Mouse (Mus musculus): Measurements from ENCODE around the gene Siah1a.

DNA sequence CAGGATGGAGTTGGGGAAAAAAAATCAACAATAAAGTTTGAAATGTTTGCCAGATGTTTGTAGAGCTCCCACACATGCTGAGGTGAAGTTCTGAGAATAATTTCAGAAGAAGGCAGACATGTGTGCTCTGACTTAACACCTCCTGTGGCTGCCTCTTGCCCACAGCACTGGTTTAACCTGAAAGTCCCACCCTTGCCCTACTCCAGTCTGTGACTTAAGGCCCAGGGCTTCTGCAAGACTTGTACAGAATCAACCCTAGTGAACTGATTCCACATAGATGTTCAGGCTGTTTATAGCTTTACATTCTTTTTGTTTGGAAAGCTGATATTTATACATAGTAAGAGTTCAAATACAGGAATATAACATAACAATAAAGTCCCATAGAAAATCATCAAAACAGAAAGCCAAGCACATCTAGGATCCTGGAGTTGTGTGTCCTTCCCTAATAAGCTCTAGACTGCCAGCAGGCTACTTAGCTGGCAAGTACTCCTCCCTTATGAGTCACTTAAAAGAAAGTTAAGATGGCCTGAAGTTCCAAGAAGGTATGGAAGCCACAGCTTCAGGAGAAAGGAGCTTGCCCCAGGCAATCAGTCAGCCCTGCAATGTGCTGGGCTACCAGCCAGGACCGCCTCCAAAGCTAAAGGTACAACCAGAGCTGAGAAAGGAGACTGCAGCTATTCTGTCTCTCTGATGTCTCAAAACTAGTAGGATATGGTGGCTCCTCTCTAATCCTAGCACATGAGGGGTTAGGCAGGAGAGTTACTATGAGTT, 24.4 kb upstream of the Siah1a start:
- TF ChIP-seq POLR2A (IDR thresholded peaks at IDR 0.05; ENCODE audit: control insufficient read depth, extremely low read depth, insufficient read depth, low read length, poor library complexity) (no peak), CTCF (IDR thresholded peaks at IDR 0.05; ENCODE audit: borderline replicate concordance, control insufficient read depth, extremely low read depth, insufficient read depth, low read length, poor library complexity) (no peak)
